Mouse (Mus musculus) kidney, postnatal 25 days (tissue): Measurements from ENCODE around the gene Pbx2.
A peak's percentile ranks its signal among the peaks of the same experiment; 100 is the strongest.
"Not testable (repeated sequence)": the region's sequence is repeated elsewhere in the genome, so short reads cannot be mapped to it uniquely, and the experiment has no call there.

ENCODE experiments used
- DNase-seq, 2 experiments: peaks; one replicate each; pipeline ENCODE4 v3.0.0; 2021; ENCODE audit warnings: mixed read lengths in 2 of 2

Gene Pbx2

GRCm38 (mm10) chr17:34591029-34591993 is at the start of gene Pbx2:
Gene Pbx2 (plus strand): TSS chr17:34591266.
- DNase-seq: peak in 1 of 2 experiments; percentile 75

- DNase-seq: not testable (repeated sequence)
Observed at GRCm38 (mm10) chr17:34543567-34543966, 47.5 kb upstream of the Pbx2 start.

GRCm38 (mm10) chr17:34546797-34547196 is 44.3 kb upstream of the Pbx2 start:
- no peak for DNase-seq

GRCm38 (mm10) chr17:34547601-34548000 is 43.5 kb upstream of the Pbx2 start:
- no peak for DNase-seq

- no peak for DNase-seq
Observed at GRCm38 (mm10) chr17:34549156-34549555, 41.9 kb upstream of the Pbx2 start.

GRCm38 (mm10) chr17:34549843-34550242 is 41.2 kb upstream of the Pbx2 start:
- no peak for DNase-seq

- DNase-seq: peak; percentile 84 to 92
Observed at GRCm38 (mm10) chr17:34555483-34555882, 35.6 kb upstream of the Pbx2 start.

- DNase-seq: no peak
Observed at GRCm38 (mm10) chr17:34556406-34556805, 34.7 kb upstream of the Pbx2 start.

GRCm38 (mm10) chr17:34557411-34557810 is 33.7 kb upstream of the Pbx2 start:
- no peak for DNase-seq

GRCm38 (mm10) chr17:34559116-34559515 is 31.9 kb upstream of the Pbx2 start:
- DNase-seq: no peak

GRCm38 (mm10) chr17:34559895-34560294 is 31.2 kb upstream of the Pbx2 start:
- no peak for DNase-seq

GRCm38 (mm10) chr17:34560438-34560837 is 30.6 kb upstream of the Pbx2 start:
- DNase-seq: no peak

GRCm38 (mm10) chr17:34561200-34561599 is 29.9 kb upstream of the Pbx2 start:
- no peak for DNase-seq

- no peak for DNase-seq
Observed at GRCm38 (mm10) chr17:34562595-34562994, 28.5 kb upstream of the Pbx2 start.

GRCm38 (mm10) chr17:34563354-34563753 is 27.7 kb upstream of the Pbx2 start:
- DNase-seq: no peak

- DNase-seq: peak; percentile 71 to 91
Observed at GRCm38 (mm10) chr17:34564003-34564421, 27.1 kb upstream of the Pbx2 start, which contains the start of gene Notch4. Gene Notch4 (plus strand): TSS chr17:34564268.

GRCm38 (mm10) chr17:34564796-34565195 is 26.3 kb upstream of the Pbx2 start:
- peak; percentile 64 to 88 for DNase-seq

- DNase-seq: peak in 1 of 2 experiments; percentile 43
Observed at GRCm38 (mm10) chr17:34567311-34567710, 23.8 kb upstream of the Pbx2 start.

GRCm38 (mm10) chr17:34568421-34568820 is 22.6 kb upstream of the Pbx2 start:
- peak in 1 of 2 experiments; percentile 34 for DNase-seq

GRCm38 (mm10) chr17:34569919-34570318 is 21.1 kb upstream of the Pbx2 start:
- DNase-seq: no peak

GRCm38 (mm10) chr17:34571875-34572274 is 19.2 kb upstream of the Pbx2 start:
- no peak for DNase-seq

- DNase-seq: no peak
Observed at GRCm38 (mm10) chr17:34572361-34572760, 18.7 kb upstream of the Pbx2 start.

GRCm38 (mm10) chr17:34576577-34576976 is 14.5 kb upstream of the Pbx2 start:
- DNase-seq: no peak

- DNase-seq: no peak
Observed at GRCm38 (mm10) chr17:34578070-34578469, 13.0 kb upstream of the Pbx2 start.
